Mouse (Mus musculus): ENCODE results near the gene Cks2. TPM values are rescaled to one million over a fixed set of nuclear protein-coding genes. Genes with fewer than 3 reads are reported as not detected.
"Not testable (repeated sequence)": the region's sequence is repeated elsewhere in the genome, so short reads cannot be mapped to it uniquely, and the experiment has no call there.

The Cks2 gene
- polyA plus RNA-seq, 1 experiment from 2014 or later = 370 TPM

DNA sequence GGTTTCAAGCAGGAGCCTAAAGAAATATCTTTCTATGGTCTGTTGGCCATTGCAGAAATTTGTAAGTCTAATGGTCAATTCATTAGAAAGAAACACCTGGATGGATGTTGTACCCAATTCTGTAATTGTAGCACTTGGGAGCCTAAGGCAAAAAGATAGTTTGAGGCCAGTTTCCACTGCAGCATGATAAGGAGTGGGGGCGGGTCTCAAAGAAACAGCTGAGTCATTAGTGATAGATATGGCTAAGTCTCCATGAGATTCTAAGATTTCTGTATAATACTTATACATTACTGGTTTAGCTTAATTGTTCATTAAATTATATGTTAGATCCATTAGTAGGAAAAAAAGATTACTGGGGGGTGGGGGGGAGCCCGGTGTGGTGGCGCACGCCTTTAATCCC, 3.2 kb downstream of the Cks2 start:
- Histone ChIP-seq H3K27me3 (ENCODE audit: insufficient read depth, low read length) (no peaks in the 10 kb centered on the region), H3K9me3 (ENCODE audit: low read length) (no peaks in the 10 kb centered on the region), H3K27ac (ENCODE audit: low read length) (peak overlapping the region; percentile 55; the same call in 1 of the 2 replicates), H3K4me1 (ENCODE audit: insufficient read depth, low read length) (peaks cover 34% of the 10 kb centered on the region), H3K36me3 (ENCODE audit: insufficient read depth, low read length) (peaks cover 10% of the 10 kb centered on the region; the same call in 1 of the 2 replicates), H3K4me2 (replicated peaks; ENCODE audit: low read depth, low read length) (peak overlapping the region; percentile 75), H3K9ac (replicated peaks; ENCODE audit: low read length) (no peak overlapping the region), H3K4me3 (ENCODE audit: low read length) (peak overlapping the region; percentile 55; the same call in 1 of the 2 replicates)
- WGBS = 92% methylated on average over 4 of the region's 4 CpGs
- ATAC-seq (ENCODE audit: low FRiP score, low TSS enrichment) = no peak

DNA sequence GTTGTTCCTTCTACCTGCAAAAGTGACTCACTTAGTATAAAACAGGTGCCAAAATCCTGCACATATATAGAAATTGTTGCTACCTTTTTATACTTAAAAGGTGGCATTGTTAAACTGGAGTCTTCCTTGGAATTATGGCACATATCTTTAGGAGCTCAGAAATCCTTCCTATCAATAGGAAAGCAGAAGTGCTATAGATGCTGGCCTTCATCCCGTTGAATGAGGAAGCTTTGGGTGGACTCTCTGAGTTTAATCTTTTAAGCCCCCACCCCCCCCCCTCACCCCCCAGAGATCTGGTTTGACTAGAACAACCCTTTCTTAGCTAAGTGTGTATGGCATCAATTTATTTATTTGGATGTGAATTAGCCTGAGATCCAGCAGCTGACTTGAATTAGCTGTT, 4.7 kb downstream of the Cks2 start:
- 73% methylated on average over 1 of the region's 1 CpGs for WGBS
- no peaks in the 10 kb centered on the region for H3K9me3 ChIP-seq (ENCODE audit: low read length)
- H3K4me3 ChIP-seq (ENCODE audit: low read length) = no peak overlapping the region
- H3K4me2 ChIP-seq (replicated peaks; ENCODE audit: low read depth, low read length) = no peak overlapping the region
- no peak overlapping the region for H3K27ac ChIP-seq (ENCODE audit: low read length)
- H3K36me3 ChIP-seq (ENCODE audit: insufficient read depth, low read length) = peaks cover 19% of the 10 kb centered on the region
- no peaks in the 10 kb centered on the region for H3K27me3 ChIP-seq (ENCODE audit: insufficient read depth, low read length)
- H3K4me1 ChIP-seq (ENCODE audit: insufficient read depth, low read length) = peaks cover 34% of the 10 kb centered on the region
- ATAC-seq (ENCODE audit: low FRiP score, low TSS enrichment) = no peak
- H3K9ac ChIP-seq (replicated peaks; ENCODE audit: low read length) = no peak overlapping the region

DNA sequence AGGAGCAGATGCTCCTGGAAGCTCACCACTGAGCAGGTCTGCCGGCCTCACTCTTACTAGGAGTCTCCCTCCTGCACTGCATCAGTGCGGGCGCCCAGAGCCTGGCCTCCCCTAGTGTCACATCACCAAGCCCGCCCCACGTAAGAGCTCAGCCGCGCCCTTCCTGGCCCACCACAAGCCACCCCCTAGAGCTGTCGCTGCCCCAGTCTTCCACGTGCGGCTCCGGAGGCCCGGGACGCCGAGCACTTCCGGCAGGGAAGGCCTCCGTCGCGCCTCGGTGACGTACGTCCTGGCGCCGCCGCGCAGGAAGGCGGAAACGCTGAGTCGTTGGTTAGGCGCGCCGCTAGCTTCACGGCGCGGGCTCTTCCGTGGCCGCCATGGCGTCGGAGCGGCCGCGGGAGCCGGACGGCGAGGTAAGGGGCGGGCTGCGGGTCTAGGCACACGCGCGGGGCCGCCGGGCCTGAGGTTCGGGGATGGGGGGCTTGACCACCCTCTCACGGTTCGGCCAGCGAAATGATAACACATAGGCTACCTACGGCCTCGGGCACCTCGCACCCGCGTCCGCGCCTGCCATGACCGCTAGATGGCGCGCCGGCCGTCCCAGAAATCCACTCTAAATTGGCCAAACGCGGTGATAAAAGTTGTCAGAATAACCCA, 6.5 kb downstream of the Cks2 start, which contains the start of gene Secisbp2:
TSS of gene Secisbp2 (plus strand) at position 290 of the 657 bp plus-strand sequence.
- H3K9me3 ChIP-seq (ENCODE audit: low read length) = no peaks in the 10 kb centered on the region
- H3K9ac ChIP-seq (replicated peaks; ENCODE audit: low read length) = peak within 1 kb of the TSS; percentile 85
- peak within 1 kb of the TSS; percentile 86 for H3K4me3 ChIP-seq (ENCODE audit: low read length)
- under 1% methylated on average over 69 of the region's 69 CpGs for WGBS
- H3K36me3 ChIP-seq (ENCODE audit: insufficient read depth, low read length) = peaks cover 34% of the 10 kb centered on the region
- peak within 1 kb of the TSS; percentile 91 for H3K27ac ChIP-seq (ENCODE audit: low read length)
- H3K27me3 ChIP-seq (ENCODE audit: insufficient read depth, low read length) = no peaks in the 10 kb centered on the region
- peak; percentile 90 for ATAC-seq (ENCODE audit: low FRiP score, low TSS enrichment)
- H3K4me1 ChIP-seq (ENCODE audit: insufficient read depth, low read length) = peaks cover 34% of the 10 kb centered on the region
- H3K4me2 ChIP-seq (replicated peaks; ENCODE audit: low read depth, low read length) = peak within 1 kb of the TSS; percentile 83

DNA sequence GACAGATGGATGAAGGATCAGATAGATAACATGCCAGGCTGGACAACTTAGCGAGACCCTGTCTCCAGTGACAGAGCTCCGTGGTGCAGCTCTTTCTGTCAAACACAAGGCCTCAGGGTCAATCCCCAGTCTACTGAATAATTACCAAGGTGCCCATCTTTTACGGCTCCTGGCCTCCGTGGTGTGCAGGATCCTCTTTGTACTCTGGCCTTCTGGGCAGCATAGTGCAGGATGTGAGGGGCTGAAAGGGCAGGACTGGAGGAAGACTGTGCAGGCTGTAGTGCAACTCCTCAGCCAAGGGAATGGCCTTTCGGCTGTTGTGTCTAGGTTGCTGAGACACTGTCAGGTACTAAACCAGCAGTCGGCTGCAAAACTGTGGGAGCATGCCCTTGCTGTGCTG, 8.1 kb downstream of the Cks2 start:
- peaks cover 49% of the 10 kb centered on the region for H3K36me3 ChIP-seq (ENCODE audit: insufficient read depth, low read length)

DNA sequence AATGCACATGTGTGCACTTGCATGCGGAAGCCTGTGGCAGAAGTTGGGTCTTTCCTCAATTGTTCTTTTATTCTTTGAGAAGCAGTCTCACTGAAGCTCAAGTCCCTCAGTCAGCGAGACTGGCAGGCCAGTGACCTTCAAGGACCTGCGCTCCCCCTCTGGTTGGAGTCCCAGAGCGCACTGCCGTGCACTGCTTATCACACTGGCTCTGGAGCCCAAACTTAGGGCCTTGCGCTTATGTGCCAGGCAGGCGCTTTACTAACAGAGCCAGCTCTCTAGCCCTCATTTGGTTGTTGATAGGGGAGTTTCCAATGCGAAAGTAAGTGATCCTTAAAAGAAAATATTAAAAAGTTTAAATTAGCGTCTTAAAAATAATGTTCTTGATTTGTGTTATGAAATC, 8.9 kb downstream of the Cks2 start:
- 93% methylated on average over 9 of the region's 9 CpGs for WGBS
- Histone ChIP-seq H3K36me3 (ENCODE audit: insufficient read depth, low read length) (peaks cover 53% of the 10 kb centered on the region), H3K9ac (replicated peaks; ENCODE audit: low read length) (no peak overlapping the region), H3K27ac (ENCODE audit: low read length) (no peak overlapping the region), H3K4me2 (replicated peaks; ENCODE audit: low read depth, low read length) (no peak overlapping the region), H3K4me3 (ENCODE audit: low read length) (no peak overlapping the region), H3K27me3 (ENCODE audit: insufficient read depth, low read length) (no peaks in the 10 kb centered on the region), H3K9me3 (ENCODE audit: low read length) (no peaks in the 10 kb centered on the region), H3K4me1 (ENCODE audit: insufficient read depth, low read length) (peaks cover 14% of the 10 kb centered on the region)
- no peak for ATAC-seq (ENCODE audit: low FRiP score, low TSS enrichment)

More for the DNA sequence above, 8.1 kb downstream of the Cks2 start:
- H3K9me3 ChIP-seq (ENCODE audit: low read length) = no peaks in the 10 kb centered on the region
- peaks cover 19% of the 10 kb centered on the region for H3K4me1 ChIP-seq (ENCODE audit: insufficient read depth, low read length)
- no peak overlapping the region for H3K9ac ChIP-seq (replicated peaks; ENCODE audit: low read length)
- no peak for ATAC-seq (ENCODE audit: low FRiP score, low TSS enrichment)
- no peak overlapping the region for H3K4me3 ChIP-seq (ENCODE audit: low read length)
- H3K27ac ChIP-seq (ENCODE audit: low read length) = no peak overlapping the region
- H3K4me2 ChIP-seq (replicated peaks; ENCODE audit: low read depth, low read length) = no peak overlapping the region
- 88% methylated on average over 6 of the region's 6 CpGs for WGBS
- no peaks in the 10 kb centered on the region for H3K27me3 ChIP-seq (ENCODE audit: insufficient read depth, low read length)

DNA sequence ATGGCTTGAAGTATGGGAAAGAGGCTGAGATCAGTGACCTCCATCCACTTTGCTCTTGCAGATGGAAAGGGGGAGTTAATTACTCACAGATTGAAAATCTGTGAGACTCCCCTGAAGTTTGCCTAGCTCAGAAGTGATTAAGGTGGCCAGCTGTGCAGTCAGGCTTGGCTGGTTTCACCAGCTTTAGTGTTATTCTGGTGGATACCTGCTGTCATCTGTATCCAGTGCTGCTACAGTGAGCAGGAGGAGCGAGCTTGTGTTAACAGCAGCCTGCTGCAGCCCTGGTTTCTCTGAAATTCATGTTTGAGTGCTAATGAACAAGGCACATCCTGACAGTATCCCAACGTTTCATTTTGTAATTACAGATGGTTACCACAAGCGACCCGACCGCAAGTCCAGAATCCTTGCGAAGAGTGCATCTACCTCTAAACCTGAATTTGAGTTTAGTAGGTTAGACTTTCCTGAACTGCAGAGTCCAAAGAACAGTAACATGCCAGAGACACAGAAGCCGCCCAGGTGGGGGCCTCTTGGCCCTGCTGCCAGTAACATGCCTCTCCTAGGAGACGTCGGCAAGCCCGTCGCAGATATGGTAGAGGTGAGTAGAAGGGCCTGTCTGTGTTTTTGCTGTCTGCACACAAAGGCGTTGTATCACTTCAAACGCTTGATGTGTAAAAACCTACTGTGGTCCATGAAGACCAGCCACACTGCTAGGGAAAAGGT, 11.6 kb downstream of the Cks2 start:
- H3K4me2 ChIP-seq (replicated peaks; ENCODE audit: low read depth, low read length) = no peak overlapping the region
- H3K27me3 ChIP-seq (ENCODE audit: insufficient read depth, low read length) = no peaks in the 10 kb centered on the region
- H3K9me3 ChIP-seq (ENCODE audit: low read length) = no peaks in the 10 kb centered on the region
- H3K4me1 ChIP-seq (ENCODE audit: insufficient read depth, low read length) = peaks cover 8% of the 10 kb centered on the region; the same call in 1 of the 2 replicates
- peak overlapping the region; percentile 80 for H3K27ac ChIP-seq (ENCODE audit: low read length)
- H3K36me3 ChIP-seq (ENCODE audit: insufficient read depth, low read length) = peaks cover 72% of the 10 kb centered on the region
- no peak overlapping the region for H3K9ac ChIP-seq (replicated peaks; ENCODE audit: low read length)
- peak; percentile 77 for ATAC-seq (ENCODE audit: low FRiP score, low TSS enrichment)
- WGBS = 82% methylated on average over 13 of the region's 13 CpGs
- H3K4me3 ChIP-seq (ENCODE audit: low read length) = no peak overlapping the region

DNA sequence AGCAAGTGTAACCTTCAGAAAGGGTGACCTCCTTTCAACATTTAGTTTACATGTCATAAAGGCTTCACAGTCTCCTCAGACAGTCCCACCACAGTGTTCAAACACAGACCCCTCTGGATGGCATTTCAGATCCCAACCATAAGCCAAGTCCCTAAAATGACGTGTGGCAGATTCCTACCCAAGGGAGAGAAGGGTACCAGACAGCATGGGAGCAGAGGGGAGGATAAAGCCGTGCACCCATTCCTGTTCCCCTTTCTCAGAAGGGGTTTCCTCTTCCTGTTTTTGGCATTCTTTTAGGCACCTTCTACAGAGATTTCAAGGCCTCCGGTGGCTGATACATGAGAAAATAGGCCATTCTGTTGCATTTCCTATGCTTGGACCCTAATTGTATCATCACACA, 13.1 kb downstream of the Cks2 start:
- Histone ChIP-seq H3K4me1 (ENCODE audit: insufficient read depth, low read length) (no peaks in the 10 kb centered on the region), H3K9me3 (ENCODE audit: low read length) (no peaks in the 10 kb centered on the region), H3K27ac (ENCODE audit: low read length) (no peak overlapping the region), H3K36me3 (ENCODE audit: insufficient read depth, low read length) (peaks cover 79% of the 10 kb centered on the region), H3K4me2 (replicated peaks; ENCODE audit: low read depth, low read length) (no peak overlapping the region), H3K4me3 (ENCODE audit: low read length) (no peak overlapping the region), H3K27me3 (ENCODE audit: insufficient read depth, low read length) (no peaks in the 10 kb centered on the region), H3K9ac (replicated peaks; ENCODE audit: low read length) (no peak overlapping the region)
- WGBS = 96% methylated on average over 3 of the region's 3 CpGs
- no peak for ATAC-seq (ENCODE audit: low FRiP score, low TSS enrichment)

DNA sequence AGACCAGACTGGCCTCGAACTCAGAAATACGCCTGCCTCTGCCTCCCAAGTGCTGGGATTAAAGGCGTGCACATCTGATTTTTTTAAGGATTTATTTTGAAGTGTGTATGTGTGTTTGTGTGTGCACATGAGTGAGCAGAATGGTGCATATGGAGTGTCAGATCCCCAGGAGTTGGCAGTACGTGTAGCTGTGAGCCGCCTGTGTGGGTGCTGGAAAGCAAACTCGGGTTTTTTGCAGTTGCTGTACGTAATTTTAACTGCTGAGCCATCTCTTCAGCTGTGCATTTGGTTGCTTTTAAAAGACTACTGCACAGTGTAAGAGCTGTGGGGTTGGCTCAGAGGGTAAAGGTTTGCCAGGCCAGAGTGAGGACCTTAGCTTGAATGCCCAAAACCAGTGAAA, 14.5 kb downstream of the Cks2 start:
- H3K9me3 ChIP-seq (ENCODE audit: low read length) = no peaks in the 10 kb centered on the region
- no peak overlapping the region for H3K4me3 ChIP-seq (ENCODE audit: low read length)
- H3K36me3 ChIP-seq (ENCODE audit: insufficient read depth, low read length) = peaks cover 79% of the 10 kb centered on the region
- WGBS = 97% methylated on average over 7 of the region's 7 CpGs
- no peak overlapping the region for H3K27ac ChIP-seq (ENCODE audit: low read length)
- no peak overlapping the region for H3K4me2 ChIP-seq (replicated peaks; ENCODE audit: low read depth, low read length)
- no peaks in the 10 kb centered on the region for H3K4me1 ChIP-seq (ENCODE audit: insufficient read depth, low read length)
- no peaks in the 10 kb centered on the region for H3K27me3 ChIP-seq (ENCODE audit: insufficient read depth, low read length)
- no peak for ATAC-seq (ENCODE audit: low FRiP score, low TSS enrichment)
- no peak overlapping the region for H3K9ac ChIP-seq (replicated peaks; ENCODE audit: low read length)

DNA sequence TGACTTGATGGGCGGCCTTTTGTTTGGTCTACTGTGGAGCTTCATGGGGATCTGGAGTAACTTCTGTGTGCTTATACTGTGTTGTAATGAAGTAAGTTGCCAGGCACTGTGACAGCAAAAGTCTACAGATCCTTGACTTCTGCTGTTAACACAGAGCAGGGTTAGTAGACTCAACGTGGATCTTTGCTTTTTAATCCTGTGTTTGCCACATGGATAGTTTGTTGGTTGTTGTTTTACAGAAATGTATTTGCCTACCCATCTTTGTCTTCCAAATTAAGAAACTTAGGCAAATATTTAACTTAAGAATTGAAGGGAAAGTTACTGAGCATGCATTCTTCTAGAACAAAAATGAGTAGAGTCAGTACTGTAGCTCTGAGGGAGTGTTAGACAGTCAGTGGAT, 18.5 kb downstream of the Cks2 start:
- Histone ChIP-seq H3K36me3 (ENCODE audit: insufficient read depth, low read length) (peaks cover 77% of the 10 kb centered on the region), H3K27me3 (ENCODE audit: insufficient read depth, low read length) (no peaks in the 10 kb centered on the region), H3K9me3 (ENCODE audit: low read length) (no peaks in the 10 kb centered on the region), H3K9ac (replicated peaks; ENCODE audit: low read length) (no peak overlapping the region), H3K4me3 (ENCODE audit: low read length) (no peak overlapping the region), H3K4me1 (ENCODE audit: insufficient read depth, low read length) (no peaks in the 10 kb centered on the region), H3K27ac (ENCODE audit: low read length) (peak overlapping the region; percentile 66; the same call in 1 of the 2 replicates), H3K4me2 (replicated peaks; ENCODE audit: low read depth, low read length) (no peak overlapping the region)
- ATAC-seq (ENCODE audit: low FRiP score, low TSS enrichment) = no peak
- whole genome bisulfite sequencing = 92% methylated on average over 2 of the region's 2 CpGs

DNA sequence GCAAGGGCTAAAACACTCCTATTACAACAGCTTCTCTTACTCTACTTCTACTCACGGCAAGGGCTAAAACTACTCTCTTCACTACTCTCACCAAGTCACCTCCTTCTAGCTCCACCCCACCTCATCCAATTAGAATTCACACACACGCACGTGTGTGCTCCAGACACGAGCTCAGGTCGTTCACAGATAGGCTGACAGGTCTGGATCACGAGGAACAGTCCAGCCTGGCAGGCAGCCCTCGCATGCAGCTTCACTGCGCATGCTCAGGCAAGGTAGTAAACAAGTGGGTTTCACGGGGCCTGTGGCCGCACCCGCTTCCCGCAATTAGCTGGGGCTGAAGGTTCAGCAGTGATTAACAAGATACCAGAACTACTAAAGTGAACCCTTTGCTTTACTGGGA, 23.2 kb downstream of the Cks2 start:
- not testable (repeated sequence) for ATAC-seq (ENCODE audit: low FRiP score, low TSS enrichment)

More for the DNA sequence above, 23.2 kb downstream of the Cks2 start:
- not testable (repeated sequence) for H3K4me2 ChIP-seq (replicated peaks; ENCODE audit: low read depth, low read length); H3K9me3 ChIP-seq (ENCODE audit: low read length); H3K4me1 ChIP-seq (ENCODE audit: insufficient read depth, low read length); H3K9ac ChIP-seq (replicated peaks; ENCODE audit: low read length); H3K27me3 ChIP-seq (ENCODE audit: insufficient read depth, low read length); H3K27ac ChIP-seq (ENCODE audit: low read length); H3K4me3 ChIP-seq (ENCODE audit: low read length)
- 86% methylated on average over 12 of the region's 12 CpGs for WGBS
- peaks cover 59% of the 10 kb centered on the region for H3K36me3 ChIP-seq (ENCODE audit: insufficient read depth, low read length)
